Mouse (Mus musculus): ENCODE data around the gene Acot7. TPM values are rescaled to one million over a fixed set of nuclear protein-coding genes. Genes with fewer than 3 reads are reported as not detected.

The Acot7 gene
- polyA plus RNA-seq (2015; fragmentation: Illumina TruSeq; extraction: RNeasy Lipid Tissue Mini Kit (QIAGEN cat#74804); ENCODE audit: insufficient read depth, low read depth, low replicate concordance), result 6.0 TPM

GRCm38 (mm10) chr4:152177537-152178343 is at the start of gene Acot7:
Gene Acot7 (plus strand): TSS chr4:152178134.

GRCm38 (mm10) chr4:152151966-152152544 is 25.9 kb upstream of the Acot7 start, which contains the start of gene Espn:
Gene Espn (minus strand): TSS chr4:152152371.

GRCm38 (mm10) chr4:152158585-152159284 is 19.2 kb upstream of the Acot7 start, which contains the start of gene Hes2:
Gene Hes2 (plus strand): TSS chr4:152158867.

GRCm38 (mm10) chr4:152273621-152274236 is 95.8 kb downstream of the Acot7 start, which contains the start of gene Gpr153:
Gene Gpr153 (plus strand): TSS chr4:152274232.

GRCm38 (mm10) chr4:152291562-152291961 is 113.6 kb downstream of the Acot7 start, which contains the start of gene Hes3:
Gene Hes3 (minus strand): TSS chr4:152291662.

GRCm38 (mm10) chr4:152296874-152297861 is 119.2 kb downstream of the Acot7 start, which contains the start of gene Icmt:
Gene Icmt (plus strand): TSS chr4:152297227.

GRCm38 (mm10) chr4:152318517-152319234 is 140.7 kb downstream of the Acot7 start, which contains the start of gene Rnf207:
Gene Rnf207 (minus strand): TSS chr4:152318993.

Other genes with a start within 250 kb of the Acot7 start
- gene Dnajc11, start 244.4 kb upstream of the Acot7 start, polyA plus RNA-seq (2015; fragmentation: Illumina TruSeq; extraction: RNeasy Lipid Tissue Mini Kit (QIAGEN cat#74804); ENCODE audit: insufficient read depth, low read depth, low replicate concordance), result 16.4 TPM
- 14.0 TPM for gene Thap3, start 189.1 kb upstream of the Acot7 start, polyA plus RNA-seq (2015; fragmentation: Illumina TruSeq; extraction: RNeasy Lipid Tissue Mini Kit (QIAGEN cat#74804); ENCODE audit: insufficient read depth, low read depth, low replicate concordance)
- 3.2 TPM for gene Phf13, start 181.9 kb upstream of the Acot7 start, polyA plus RNA-seq (2015; fragmentation: Illumina TruSeq; extraction: RNeasy Lipid Tissue Mini Kit (QIAGEN cat#74804); ENCODE audit: insufficient read depth, low read depth, low replicate concordance)
- gene Klhl21, start 169.3 kb upstream of the Acot7 start, polyA plus RNA-seq (2015; fragmentation: Illumina TruSeq; extraction: RNeasy Lipid Tissue Mini Kit (QIAGEN cat#74804); ENCODE audit: insufficient read depth, low read depth, low replicate concordance), result 4.6 TPM
- 9.8 TPM for gene Zbtb48, start 150.5 kb upstream of the Acot7 start, polyA plus RNA-seq (2015; fragmentation: Illumina TruSeq; extraction: RNeasy Lipid Tissue Mini Kit (QIAGEN cat#74804); ENCODE audit: insufficient read depth, low read depth, low replicate concordance)
- not detected for gene Tas1r1, start 139.6 kb upstream of the Acot7 start, polyA plus RNA-seq (2015; fragmentation: Illumina TruSeq; extraction: RNeasy Lipid Tissue Mini Kit (QIAGEN cat#74804); ENCODE audit: insufficient read depth, low read depth, low replicate concordance)
- 5.2 TPM for gene Nol9, start 138.8 kb upstream of the Acot7 start, polyA plus RNA-seq (2015; fragmentation: Illumina TruSeq; extraction: RNeasy Lipid Tissue Mini Kit (QIAGEN cat#74804); ENCODE audit: insufficient read depth, low read depth, low replicate concordance)
- gene Plekhg5, start 105.6 kb upstream of the Acot7 start, polyA plus RNA-seq (2015; fragmentation: Illumina TruSeq; extraction: RNeasy Lipid Tissue Mini Kit (QIAGEN cat#74804); ENCODE audit: insufficient read depth, low read depth, low replicate concordance), result 7.3 TPM
- 2.1 TPM for gene Tnfrsf25, start 62.2 kb upstream of the Acot7 start, polyA plus RNA-seq (2015; fragmentation: Illumina TruSeq; extraction: RNeasy Lipid Tissue Mini Kit (QIAGEN cat#74804); ENCODE audit: insufficient read depth, low read depth, low replicate concordance)
- gene Espn, start 25.8 kb upstream of the Acot7 start, polyA plus RNA-seq (2015; fragmentation: Illumina TruSeq; extraction: RNeasy Lipid Tissue Mini Kit (QIAGEN cat#74804); ENCODE audit: insufficient read depth, low read depth, low replicate concordance), result 1.5 TPM
- not detected for gene Hes2, start 19.3 kb upstream of the Acot7 start, polyA plus RNA-seq (2015; fragmentation: Illumina TruSeq; extraction: RNeasy Lipid Tissue Mini Kit (QIAGEN cat#74804); ENCODE audit: insufficient read depth, low read depth, low replicate concordance)
- gene Gpr153, start 96.1 kb downstream of the Acot7 start, polyA plus RNA-seq (2015; fragmentation: Illumina TruSeq; extraction: RNeasy Lipid Tissue Mini Kit (QIAGEN cat#74804); ENCODE audit: insufficient read depth, low read depth, low replicate concordance), result 4.5 TPM
- not detected for gene Hes3, start 113.5 kb downstream of the Acot7 start, polyA plus RNA-seq (2015; fragmentation: Illumina TruSeq; extraction: RNeasy Lipid Tissue Mini Kit (QIAGEN cat#74804); ENCODE audit: insufficient read depth, low read depth, low replicate concordance)
- 9.5 TPM for gene Icmt, start 119.1 kb downstream of the Acot7 start, polyA plus RNA-seq (2015; fragmentation: Illumina TruSeq; extraction: RNeasy Lipid Tissue Mini Kit (QIAGEN cat#74804); ENCODE audit: insufficient read depth, low read depth, low replicate concordance)
- gene Rnf207, start 140.9 kb downstream of the Acot7 start, polyA plus RNA-seq (2015; fragmentation: Illumina TruSeq; extraction: RNeasy Lipid Tissue Mini Kit (QIAGEN cat#74804); ENCODE audit: insufficient read depth, low read depth, low replicate concordance), result not detected
- gene Rpl22, start 147.6 kb downstream of the Acot7 start, polyA plus RNA-seq (2015; fragmentation: Illumina TruSeq; extraction: RNeasy Lipid Tissue Mini Kit (QIAGEN cat#74804); ENCODE audit: insufficient read depth, low read depth, low replicate concordance), result 217 TPM
- 1.3 TPM for gene Chd5, start 160.5 kb downstream of the Acot7 start, polyA plus RNA-seq (2015; fragmentation: Illumina TruSeq; extraction: RNeasy Lipid Tissue Mini Kit (QIAGEN cat#74804); ENCODE audit: insufficient read depth, low read depth, low replicate concordance)